Comparison of ENCODE assay signal across 8 mouse cellular contexts in the genomic region with DNA sequence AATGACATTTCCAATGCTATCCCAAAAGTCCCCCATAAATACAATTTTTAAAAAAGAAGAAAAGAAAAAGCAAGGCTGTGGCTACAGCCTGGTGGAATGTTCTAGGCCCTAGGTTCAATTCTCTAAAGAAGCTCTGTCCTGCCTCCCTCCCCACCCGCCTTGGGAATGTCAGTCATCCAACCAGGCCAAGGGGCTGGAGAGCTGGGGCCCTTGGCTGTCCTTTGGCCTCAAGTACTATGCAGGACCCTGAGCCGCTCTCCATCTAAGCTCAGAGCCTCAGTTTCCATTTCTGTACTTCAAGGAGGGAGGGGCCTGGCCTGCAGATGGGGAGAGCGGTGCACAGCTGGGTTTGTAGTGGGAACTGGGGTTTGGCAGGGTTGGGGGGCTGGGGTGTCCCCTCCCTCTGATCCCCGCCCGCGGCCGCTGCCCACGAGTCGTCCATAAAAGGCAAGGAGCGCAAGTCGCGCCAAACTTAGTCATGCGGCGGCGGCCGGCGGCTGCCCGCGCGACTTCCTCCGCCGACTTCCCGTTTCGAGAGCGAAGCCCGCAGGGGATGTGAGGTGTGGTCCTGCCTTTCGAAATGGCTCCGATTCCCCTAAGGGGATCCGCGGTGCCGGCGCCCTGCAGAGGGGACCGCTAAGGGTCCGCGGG. TPM values are rescaled to one million over a fixed set of nuclear protein-coding genes. Genes with fewer than 3 reads are reported as not detected.
DNase-seq lines count a peak whose midpoint lies in the region; ATAC-seq and TF ChIP-seq lines count a peak whose summit lies in the region.

No protein-coding gene starts in this region.

- H3K4me2 ChIP-seq in forebrain, embryonic 12.5 days = peak overlapping the region; percentile 73
- peak overlapping the region; percentile 80 for H3K4me2 ChIP-seq in heart, embryonic 16.5 days (ENCODE audit: low read depth, low read length)
- peak overlapping the region; percentile 77 for H3K4me2 ChIP-seq in liver, postnatal 0 days (ENCODE audit: low read depth, low read length)
- peak overlapping the region; percentile 46 for H3K4me2 ChIP-seq in neural tube, embryonic 11.5 days (ENCODE audit: low read depth)

- peak; percentile 93 for DNase-seq in 416B (ENCODE audit: low read depth)
- DNase-seq in adrenal gland, adult (ENCODE audit: inconsistent age in 2 of 2, low spot score in 1 of 2) = peak; percentile 86 to 94
- peak; percentile 88 for DNase-seq in kidney, postnatal 14 days
- peak; percentile 81 for DNase-seq in liver, postnatal 0 days
- DNase-seq in neural tube, embryonic 11.5 days (ENCODE audit: low spot score) = peak; percentile 73
- DNase-seq in testis, postnatal 10 days (ENCODE audit: low spot score) = peak; percentile 77

- no peak overlapping the region for H3K27ac ChIP-seq in forebrain, embryonic 12.5 days
- peak overlapping the region; percentile 94 for H3K27ac ChIP-seq in heart, embryonic 16.5 days (ENCODE audit: low read length)
- H3K27ac ChIP-seq in liver, postnatal 0 days (ENCODE audit: low read depth) = peak overlapping the region; percentile 88
- no peak overlapping the region for H3K27ac ChIP-seq in neural tube, embryonic 11.5 days (ENCODE audit: low read depth, low read length)

- H3K27me3 ChIP-seq in forebrain, embryonic 12.5 days = peaks cover 30% of the 10 kb centered on the region
- no peaks in the 10 kb centered on the region for H3K27me3 ChIP-seq in heart, embryonic 16.5 days (ENCODE audit: control insufficient read depth, insufficient read depth, low read length)
- H3K27me3 ChIP-seq in liver, postnatal 0 days (ENCODE audit: insufficient read depth, low read length) = no peaks in the 10 kb centered on the region
- 0 out of 2 replicates have a peak, but pooled peaks cover 3% of the 10 kb centered on the region for H3K27me3 ChIP-seq in neural tube, embryonic 11.5 days (ENCODE audit: control insufficient read depth, insufficient read depth, low read length)

- H3K36me3 ChIP-seq in forebrain, embryonic 12.5 days (replicated peaks) = no peaks in the 10 kb centered on the region
- H3K36me3 ChIP-seq in heart, embryonic 16.5 days (ENCODE audit: control insufficient read depth, insufficient read depth) = no peaks in the 10 kb centered on the region
- H3K36me3 ChIP-seq in liver, postnatal 0 days (replicated peaks; ENCODE audit: insufficient read depth, low read length) = no peaks in the 10 kb centered on the region
- no peaks in the 10 kb centered on the region for H3K36me3 ChIP-seq in neural tube, embryonic 11.5 days (ENCODE audit: control insufficient read depth, insufficient read depth, low read length)

- no peak for TF ChIP-seq EP300 in liver, postnatal 0 days (IDR thresholded peaks at IDR 0.05; ENCODE audit: low read depth)

- peak overlapping the region; percentile 38 for H3K4me3 ChIP-seq in forebrain, embryonic 12.5 days (replicated peaks)
- H3K4me3 ChIP-seq in heart, embryonic 16.5 days (ENCODE audit: low read length) = peak overlapping the region; percentile 70
- H3K4me3 ChIP-seq in liver, postnatal 0 days (ENCODE audit: low read depth, low read length) = peak overlapping the region; percentile 59
- H3K4me3 ChIP-seq in neural tube, embryonic 11.5 days (ENCODE audit: low read depth, low read length) = peak overlapping the region; percentile 26

- peak; percentile 53 for ATAC-seq in forebrain, embryonic 12.5 days (ENCODE audit: low FRiP score)
- ATAC-seq in heart, embryonic 16.5 days (replicated peaks; ENCODE audit: extremely low read depth, insufficient read depth, low FRiP score) = peak; percentile 15
- ATAC-seq in liver, postnatal 0 days = peak; percentile 32
- no peak for ATAC-seq in neural tube, embryonic 11.5 days (ENCODE audit: insufficient read depth, low FRiP score, low TSS enrichment)

- 5% methylated on average over 35 of the region's 35 CpGs for WGBS in forebrain, embryonic 12.5 days
- WGBS in heart, embryonic 16.5 days = 2% methylated on average over 35 of the region's 35 CpGs
- 3% methylated on average over 34 of the region's 35 CpGs for WGBS in liver, postnatal 0 days (ENCODE audit: insufficient replicate concordance)
- WGBS in neural tube, embryonic 11.5 days = 4% methylated on average over 35 of the region's 35 CpGs

- H3K9me3 ChIP-seq in forebrain, embryonic 12.5 days = no peaks in the 10 kb centered on the region
- no peaks in the 10 kb centered on the region for H3K9me3 ChIP-seq in heart, embryonic 16.5 days (replicated peaks; ENCODE audit: control insufficient read depth, low read length)
- no peaks in the 10 kb centered on the region for H3K9me3 ChIP-seq in liver, postnatal 0 days (ENCODE audit: low read length)
- no peaks in the 10 kb centered on the region for H3K9me3 ChIP-seq in neural tube, embryonic 11.5 days (ENCODE audit: control insufficient read depth, low read length)

- no peak for TF ChIP-seq CTCF in liver, postnatal 0 days (IDR thresholded peaks at IDR 0.05; ENCODE audit: low read depth)

- H3K4me1 ChIP-seq in forebrain, embryonic 12.5 days = peaks cover 20% of the 10 kb centered on the region
- H3K4me1 ChIP-seq in heart, embryonic 16.5 days (ENCODE audit: control insufficient read depth, insufficient read depth, low read length) = peaks cover 43% of the 10 kb centered on the region
- H3K4me1 ChIP-seq in liver, postnatal 0 days (ENCODE audit: insufficient read depth) = peaks cover 41% of the 10 kb centered on the region
- H3K4me1 ChIP-seq in neural tube, embryonic 11.5 days (ENCODE audit: control insufficient read depth, insufficient read depth, low read length) = peaks cover 6% of the 10 kb centered on the region; the same call in 1 of the 2 replicates

- peak overlapping the region; percentile 55 for H3K9ac ChIP-seq in forebrain, embryonic 12.5 days
- H3K9ac ChIP-seq in heart, embryonic 16.5 days (ENCODE audit: low read length) = peak overlapping the region; percentile 83
- H3K9ac ChIP-seq in liver, postnatal 0 days (replicated peaks) = peak overlapping the region; percentile 68
- H3K9ac ChIP-seq in neural tube, embryonic 11.5 days (ENCODE audit: low read length) = peak overlapping the region; percentile 56

RNA-seq across cellular contexts. Expression of gene Actb, which starts 22.3 kb away (rescaled TPM):
- polyA plus RNA-seq in forebrain, embryonic 12.5 days (2016; fragmentation: Nextera tagmentation; extraction: Ambion mirVana) = 12,389 and 14,301 TPM in 2 replicates
- 5,062 and 5,724 TPM in 2 replicates for polyA plus RNA-seq in heart, embryonic 16.5 days (2015; fragmentation: Nextera tagmentation; extraction: Ambion mirVana)
- 6,710 and 7,738 TPM in 2 replicates for polyA plus RNA-seq in liver, postnatal 0 days (2015; fragmentation: Nextera tagmentation; extraction: Ambion mirVana)
- 15,839 and 16,684 TPM in 2 replicates for polyA plus RNA-seq in neural tube, embryonic 11.5 days (2014; fragmentation: Nextera tagmentation; extraction: Ambion mirVana)

RNA-seq across cellular contexts. Expression of gene Fscn1, which starts 31.3 kb away (rescaled TPM):
- polyA plus RNA-seq in forebrain, embryonic 12.5 days (2016; fragmentation: Nextera tagmentation; extraction: Ambion mirVana) = 665 and 748 TPM in 2 replicates
- polyA plus RNA-seq in heart, embryonic 16.5 days (2015; fragmentation: Nextera tagmentation; extraction: Ambion mirVana) = 115 and 129 TPM in 2 replicates
- 6.9 and 7.3 TPM in 2 replicates for polyA plus RNA-seq in liver, postnatal 0 days (2015; fragmentation: Nextera tagmentation; extraction: Ambion mirVana)
- 664 and 698 TPM in 2 replicates for polyA plus RNA-seq in neural tube, embryonic 11.5 days (2014; fragmentation: Nextera tagmentation; extraction: Ambion mirVana)

RNA-seq across cellular contexts. Expression of gene Fbxl18, which starts 33.7 kb away (rescaled TPM):
- 24.0 and 24.6 TPM in 2 replicates for polyA plus RNA-seq in forebrain, embryonic 12.5 days (2016; fragmentation: Nextera tagmentation; extraction: Ambion mirVana)
- 7.5 and 8.3 TPM in 2 replicates for polyA plus RNA-seq in heart, embryonic 16.5 days (2015; fragmentation: Nextera tagmentation; extraction: Ambion mirVana)
- polyA plus RNA-seq in liver, postnatal 0 days (2015; fragmentation: Nextera tagmentation; extraction: Ambion mirVana) = 1.8 and 3.2 TPM in 2 replicates
- 12.2 and 13.7 TPM in 2 replicates for polyA plus RNA-seq in neural tube, embryonic 11.5 days (2014; fragmentation: Nextera tagmentation; extraction: Ambion mirVana)

Comparison
In these comparisons a context has a peak if more than half of its experiments do, and no peak if none do; other contexts are left out.
1. H3K27ac ChIP-seq: peak in heart, embryonic 16.5 days (single experiment) and liver, postnatal 0 days (single experiment); none in forebrain, embryonic 12.5 days (single experiment) and neural tube, embryonic 11.5 days (single experiment).
2. RNA of gene Fscn1, which starts 31.3 kb away (polyA plus RNA-seq): 664 to 698 TPM in neural tube, embryonic 11.5 days, 665 to 748 TPM in forebrain, embryonic 12.5 days and 115 to 129 TPM in heart, embryonic 16.5 days; 6.9 to 7.3 TPM in liver, postnatal 0 days; every median in the first group is over 10 times any median in the second.
3. Peak in every context shown above with its lines, with median percentiles within 50 percentile points of each other: DNase-seq, H3K4me2 ChIP-seq, H3K4me3 ChIP-seq and H3K9ac ChIP-seq.